Mouse (Mus musculus): ENCODE measurements at regions not wholly inside any gene's neighbourhood (a gene's known extent, or its start where the extent isn't known, plus 50 kb on each side); places are given as distances from the start of the nearest gene placed in this dataset.

- Histone ChIP-seq H3K4me1 (ENCODE audit: control insufficient read depth, insufficient read depth, low read length) (no peaks in the 10 kb centered on the region), H3K4me3 (replicated peaks; ENCODE audit: insufficient read depth, low read depth, low read length) (no peak overlapping the region), H3K27ac (ENCODE audit: insufficient read depth, low read length) (no peak overlapping the region), H3K27me3 (ENCODE audit: control insufficient read depth, insufficient read depth, low read length) (no peaks in the 10 kb centered on the region)
- DNase-seq, result no peak
- 83% methylated on average over 9 of the region's 9 CpGs for WGBS
- TF ChIP-seq CTCF (IDR thresholded peaks at IDR 0.05; ENCODE audit: borderline replicate concordance, insufficient read depth, low read depth, low read length) (no peak), POLR2A (IDR thresholded peaks at IDR 0.05; ENCODE audit: borderline replicate concordance, insufficient read depth, low read length) (no peak)
Measured at GRCm38 (mm10) chr15:19094061-19094810, 275.5 kb downstream of the Cdh10 start.

- WGBS, result 56% methylated on average over 1 of the region's 1 CpGs
- TF ChIP-seq CTCF (IDR thresholded peaks at IDR 0.05; ENCODE audit: borderline replicate concordance, insufficient read depth, low read depth, low read length), result no peak
- no peak for TF ChIP-seq POLR2A (IDR thresholded peaks at IDR 0.05; ENCODE audit: borderline replicate concordance, insufficient read depth, low read length)
- Histone ChIP-seq H3K27me3 (ENCODE audit: control insufficient read depth, insufficient read depth, low read length) (no peaks in the 10 kb centered on the region), H3K27ac (ENCODE audit: insufficient read depth, low read length) (no peak overlapping the region), H3K4me3 (replicated peaks; ENCODE audit: insufficient read depth, low read depth, low read length) (no peak overlapping the region), H3K4me1 (ENCODE audit: control insufficient read depth, insufficient read depth, low read length) (no peaks in the 10 kb centered on the region)
- DNase-seq, result no peak
Measured at GRCm38 (mm10) chr15:19114951-19115350, 296.2 kb downstream of the Cdh10 start.

- TF ChIP-seq CTCF (IDR thresholded peaks at IDR 0.05; ENCODE audit: borderline replicate concordance, insufficient read depth, low read depth, low read length), result no peak
- no peak for TF ChIP-seq POLR2A (IDR thresholded peaks at IDR 0.05; ENCODE audit: borderline replicate concordance, insufficient read depth, low read length)
- Histone ChIP-seq H3K27ac (ENCODE audit: insufficient read depth, low read length) (no peak overlapping the region), H3K27me3 (ENCODE audit: control insufficient read depth, insufficient read depth, low read length) (no peaks in the 10 kb centered on the region), H3K4me3 (replicated peaks; ENCODE audit: insufficient read depth, low read depth, low read length) (no peak overlapping the region), H3K4me1 (ENCODE audit: control insufficient read depth, insufficient read depth, low read length) (no peaks in the 10 kb centered on the region)
- no peak for DNase-seq
- WGBS, result 67% methylated on average over 2 of the region's 2 CpGs
Measured at GRCm38 (mm10) chr15:19118995-19119394, 300.2 kb downstream of the Cdh10 start.

GRCm38 (mm10) chr15:19127454-19127853 lies 308.7 kb downstream of the Cdh10 start:
- H3K27me3 ChIP-seq (ENCODE audit: control insufficient read depth, insufficient read depth, low read length), result no peaks in the 10 kb centered on the region
- no peak overlapping the region for H3K4me3 ChIP-seq (replicated peaks; ENCODE audit: insufficient read depth, low read depth, low read length)
- H3K27ac ChIP-seq (ENCODE audit: insufficient read depth, low read length), result no peak overlapping the region
- H3K4me1 ChIP-seq (ENCODE audit: control insufficient read depth, insufficient read depth, low read length), result no peaks in the 10 kb centered on the region
- no peak for TF ChIP-seq CTCF (IDR thresholded peaks at IDR 0.05; ENCODE audit: borderline replicate concordance, insufficient read depth, low read depth, low read length)
- TF ChIP-seq POLR2A (IDR thresholded peaks at IDR 0.05; ENCODE audit: borderline replicate concordance, insufficient read depth, low read length), result no peak
- no peak for DNase-seq

- no peak overlapping the region for H3K4me3 ChIP-seq (replicated peaks; ENCODE audit: insufficient read depth, low read depth, low read length)
- H3K27ac ChIP-seq (ENCODE audit: insufficient read depth, low read length), result no peak overlapping the region
- DNase-seq, result no peak
- no peaks in the 10 kb centered on the region for H3K27me3 ChIP-seq (ENCODE audit: control insufficient read depth, insufficient read depth, low read length)
- TF ChIP-seq POLR2A (IDR thresholded peaks at IDR 0.05; ENCODE audit: borderline replicate concordance, insufficient read depth, low read length) (no peak), CTCF (IDR thresholded peaks at IDR 0.05; ENCODE audit: borderline replicate concordance, insufficient read depth, low read depth, low read length) (no peak)
- WGBS, result 93% methylated on average over 1 of the region's 1 CpGs
- no peaks in the 10 kb centered on the region for H3K4me1 ChIP-seq (ENCODE audit: control insufficient read depth, insufficient read depth, low read length)
Measured at GRCm38 (mm10) chr15:19129316-19129715, 310.6 kb downstream of the Cdh10 start.

GRCm38 (mm10) chr15:19153682-19154081 lies 334.9 kb downstream of the Cdh10 start:
- no peak for TF ChIP-seq POLR2A (IDR thresholded peaks at IDR 0.05; ENCODE audit: borderline replicate concordance, insufficient read depth, low read length)
- TF ChIP-seq CTCF (IDR thresholded peaks at IDR 0.05; ENCODE audit: borderline replicate concordance, insufficient read depth, low read depth, low read length), result no peak
- Histone ChIP-seq H3K4me3 (replicated peaks; ENCODE audit: insufficient read depth, low read depth, low read length) (no peak overlapping the region), H3K27ac (ENCODE audit: insufficient read depth, low read length) (no peak overlapping the region), H3K27me3 (ENCODE audit: control insufficient read depth, insufficient read depth, low read length) (no peaks in the 10 kb centered on the region), H3K4me1 (ENCODE audit: control insufficient read depth, insufficient read depth, low read length) (no peaks in the 10 kb centered on the region)
- no peak for DNase-seq

GRCm38 (mm10) chr15:19162119-19162888 lies 343.6 kb downstream of the Cdh10 start:
- WGBS, result 16% methylated on average over 6 of the region's 6 CpGs
- H3K4me3 ChIP-seq (replicated peaks; ENCODE audit: insufficient read depth, low read depth, low read length), result no peak overlapping the region
- no peak for TF ChIP-seq POLR2A (IDR thresholded peaks at IDR 0.05; ENCODE audit: borderline replicate concordance, insufficient read depth, low read length)
- no peak for TF ChIP-seq CTCF (IDR thresholded peaks at IDR 0.05; ENCODE audit: borderline replicate concordance, insufficient read depth, low read depth, low read length)
- H3K27me3 ChIP-seq (ENCODE audit: control insufficient read depth, insufficient read depth, low read length), result no peaks in the 10 kb centered on the region
- no peak overlapping the region for H3K27ac ChIP-seq (ENCODE audit: insufficient read depth, low read length)
- H3K4me1 ChIP-seq (ENCODE audit: control insufficient read depth, insufficient read depth, low read length), result no peaks in the 10 kb centered on the region
- peak; percentile 12 to 44 for DNase-seq

- WGBS, result 78% methylated on average over 4 of the region's 4 CpGs
- no peak for DNase-seq
- Histone ChIP-seq H3K27ac (ENCODE audit: insufficient read depth, low read length) (no peak overlapping the region), H3K4me3 (replicated peaks; ENCODE audit: insufficient read depth, low read depth, low read length) (no peak overlapping the region), H3K4me1 (ENCODE audit: control insufficient read depth, insufficient read depth, low read length) (no peaks in the 10 kb centered on the region), H3K27me3 (ENCODE audit: control insufficient read depth, insufficient read depth, low read length) (no peaks in the 10 kb centered on the region)
- TF ChIP-seq POLR2A (IDR thresholded peaks at IDR 0.05; ENCODE audit: borderline replicate concordance, insufficient read depth, low read length) (no peak), CTCF (IDR thresholded peaks at IDR 0.05; ENCODE audit: borderline replicate concordance, insufficient read depth, low read depth, low read length) (no peak)
Measured at GRCm38 (mm10) chr15:19175470-19175869, 356.7 kb downstream of the Cdh10 start.
